ENCODE assay signal across 13 mouse cellular contexts in genomic region chr4:152291562-152291961, GRCm38 (mm10). TPM values are rescaled to one million over a fixed set of nuclear protein-coding genes. Genes with fewer than 3 reads are reported as not detected.
DNase-seq lines count a peak whose midpoint lies in the region; ATAC-seq and TF ChIP-seq lines count a peak whose summit lies in the region.
"Had no signal": no experiment of that assay in that cellular context is flagged by ENCODE, and none has a peak within 500 bp of the region (broad histone marks: within the 10 kb centered on the region; RNA-seq: fewer than 3 reads in every experiment).

TSS of gene Hes3 (minus strand) at chr4:152291662.

- no peak within 1 kb of the TSS for H3K27ac ChIP-seq in heart, embryonic 13.5 days (replicated peaks)
- H3K27ac ChIP-seq in heart, adult 2 months: no peak within 1 kb of the TSS
- no peak within 1 kb of the TSS for H3K27ac ChIP-seq in embryonic facial prominence, embryonic 12.5 days
- H3K27ac ChIP-seq in hindbrain, postnatal 0 days: no peak within 1 kb of the TSS

- no peak for TF ChIP-seq EP300 in heart, adult 2 months (IDR thresholded peaks at IDR 0.05; ENCODE audit: insufficient read depth, low read depth, low read length)

- H3K9me3 ChIP-seq in heart, embryonic 13.5 days: no peaks in the 10 kb centered on the region; the same call in 1 of the 2 replicates
- peaks cover 3% of the 10 kb centered on the region; the same call in 1 of the 2 replicates for H3K9me3 ChIP-seq in embryonic facial prominence, embryonic 12.5 days
- no peaks in the 10 kb centered on the region for H3K9me3 ChIP-seq in hindbrain, postnatal 0 days (ENCODE audit: low read length)

- DNase-seq in heart, adult 2 months: no peak
- no peak for DNase-seq in hindbrain, postnatal 0 days (ENCODE audit: low spot score)
- DNase-seq in spleen, adult 18-20 months: no peak
- DNase-seq in spleen, adult 12 weeks (ENCODE audit: low spot score): no peak
- DNase-seq in adrenal gland, postnatal 14 days: no peak
- DNase-seq: cerebellum, postnatal 14 days; gastrocnemius, postnatal 10 days had no signal

- H3K4me2 ChIP-seq in heart, embryonic 13.5 days: peak within 1 kb of the TSS; percentile 56
- peak within 1 kb of the TSS; percentile 56 for H3K4me2 ChIP-seq in embryonic facial prominence, embryonic 12.5 days (replicated peaks)
- H3K4me2 ChIP-seq in hindbrain, postnatal 0 days (ENCODE audit: low read depth, low read length): peak within 1 kb of the TSS; percentile 51
- H3K4me2 ChIP-seq in myocyte (ENCODE audit: low read depth): peak within 1 kb of the TSS; percentile 6

- 30% methylated on average over 6 of the region's 6 CpGs for WGBS in heart, embryonic 13.5 days
- WGBS in heart, adult 2 months: 51% methylated on average over 6 of the region's 6 CpGs
- 20% methylated on average over 6 of the region's 6 CpGs for WGBS in embryonic facial prominence, embryonic 12.5 days
- 8% methylated on average over 6 of the region's 6 CpGs for WGBS in hindbrain, postnatal 0 days

- intact Hi-C loops in heart, adult 2 months (cut with DNase I): loop anchor here (10.0 kb wide), 1 partner anchor 267 kb away; the partner anchor contains the start of gene Zbtb48

- TF ChIP-seq POLR2A in heart, adult 2 months (IDR thresholded peaks at IDR 0.05; ENCODE audit: insufficient read depth, low read depth, low read length): no peak
- TF ChIP-seq POLR2A in myocyte (IDR thresholded peaks at IDR 0.05; ENCODE audit: insufficient read length, low read depth): no peak

- H3K4me3 ChIP-seq in heart, embryonic 13.5 days: peak within 1 kb of the TSS; percentile 29
- no peak within 1 kb of the TSS for H3K4me3 ChIP-seq in heart, adult 2 months
- peak within 1 kb of the TSS; percentile 29 for H3K4me3 ChIP-seq in embryonic facial prominence, embryonic 12.5 days
- peak within 1 kb of the TSS; percentile 28 for H3K4me3 ChIP-seq in hindbrain, postnatal 0 days (ENCODE audit: low read length)
- H3K4me3 ChIP-seq in myocyte: no peak within 1 kb of the TSS

- no peak for ATAC-seq in heart, embryonic 13.5 days (ENCODE audit: extremely low read depth, insufficient number of reproducible peaks, low FRiP score, low TSS enrichment)
- no peak for ATAC-seq in embryonic facial prominence, embryonic 12.5 days (ENCODE audit: insufficient number of reproducible peaks, insufficient read depth, low FRiP score, low TSS enrichment)
- ATAC-seq in hindbrain, postnatal 0 days: no peak
- ATAC-seq: lung, postnatal 0 days had no signal

- no peaks in the 10 kb centered on the region for H3K79me2 ChIP-seq in heart, adult 2 months (replicated peaks; ENCODE audit: control insufficient read depth, insufficient read depth, low read length)
- no peaks in the 10 kb centered on the region for H3K79me2 ChIP-seq in myocyte (ENCODE audit: control insufficient read depth, insufficient read depth)

- no peak within 1 kb of the TSS for H3ac ChIP-seq in myocyte (ENCODE audit: control insufficient read depth, insufficient read length)

- peaks cover 70% of the 10 kb centered on the region for H3K27me3 ChIP-seq in heart, embryonic 13.5 days (replicated peaks)
- H3K27me3 ChIP-seq in heart, adult 2 months (ENCODE audit: control insufficient read depth, insufficient read depth, low read length): peaks cover 11% of the 10 kb centered on the region; the same call in 1 of the 2 replicates
- H3K27me3 ChIP-seq in embryonic facial prominence, embryonic 12.5 days: peaks cover 78% of the 10 kb centered on the region
- peaks cover 51% of the 10 kb centered on the region for H3K27me3 ChIP-seq in hindbrain, postnatal 0 days (ENCODE audit: insufficient read depth, low read length)
- peaks cover 60% of the 10 kb centered on the region for H3K27me3 ChIP-seq in myocyte (ENCODE audit: control insufficient read depth, insufficient read depth, insufficient read length)

- no peak for TF ChIP-seq CTCF in heart, adult 2 months (IDR thresholded peaks at IDR 0.05)
- TF ChIP-seq CTCF in hindbrain, postnatal 0 days (IDR thresholded peaks at IDR 0.05; ENCODE audit: low read depth): no peak

- H3K4me1 ChIP-seq in heart, embryonic 13.5 days: peaks cover 27% of the 10 kb centered on the region
- peaks cover 5% of the 10 kb centered on the region for H3K4me1 ChIP-seq in heart, adult 2 months (ENCODE audit: control insufficient read depth, insufficient read depth, low read length)
- H3K4me1 ChIP-seq in embryonic facial prominence, embryonic 12.5 days: peaks cover 22% of the 10 kb centered on the region
- H3K4me1 ChIP-seq in hindbrain, postnatal 0 days (ENCODE audit: insufficient read depth, low read length): peaks cover 12% of the 10 kb centered on the region

- H3K9ac ChIP-seq in heart, embryonic 13.5 days: no peak within 1 kb of the TSS
- no peak within 1 kb of the TSS for H3K9ac ChIP-seq in heart, adult 2 months (ENCODE audit: low read depth, low read length)
- peak within 1 kb of the TSS; percentile 41; the same call in 1 of the 2 replicates for H3K9ac ChIP-seq in embryonic facial prominence, embryonic 12.5 days
- H3K9ac ChIP-seq in hindbrain, postnatal 0 days (replicated peaks; ENCODE audit: low read length): no peak within 1 kb of the TSS

- H3K36me3 ChIP-seq in heart, embryonic 13.5 days: no peaks in the 10 kb centered on the region
- no peaks in the 10 kb centered on the region for H3K36me3 ChIP-seq in heart, adult 2 months (ENCODE audit: control insufficient read depth, insufficient read depth, low read length)
- no peaks in the 10 kb centered on the region for H3K36me3 ChIP-seq in embryonic facial prominence, embryonic 12.5 days
- H3K36me3 ChIP-seq in hindbrain, postnatal 0 days (ENCODE audit: insufficient read depth, low read length): no peaks in the 10 kb centered on the region
- H3K36me3 ChIP-seq in myocyte (ENCODE audit: control insufficient read depth, insufficient read depth): no peaks in the 10 kb centered on the region

TF ChIP-seq in myocyte, 11 proteins besides CTCF, POLR2A, EP300 and RAD21:
- TF ChIP-seq REST (IDR thresholded peaks at IDR 0.05; ENCODE audit: insufficient read depth, insufficient read length) (no peak), MYOG (IDR thresholded peaks at IDR 0.05; ENCODE audit: control insufficient read depth in 1 of 3, insufficient read depth in 1 of 3, insufficient read length in 2 of 3, low read depth in 2 of 3) (no peak), MYOD1 (IDR thresholded peaks at IDR 0.05; ENCODE audit: control insufficient read depth in 1 of 3, insufficient read length in 2 of 3, low read depth in 2 of 3) (no peak), TCF12 (IDR thresholded peaks at IDR 0.05; ENCODE audit: insufficient read depth, poor library complexity, severe bottlenecking) (no peak), MAX (IDR thresholded peaks at IDR 0.05; ENCODE audit: low read depth) (no peak), SRF (IDR thresholded peaks at IDR 0.05; ENCODE audit: control insufficient read depth, insufficient read length, low read depth) (no peak), USF1 (IDR thresholded peaks at IDR 0.05; ENCODE audit: low read depth) (no peak), TCF3 (IDR thresholded peaks at IDR 0.05; ENCODE audit: insufficient read length, low read depth) (no peak), E2F4 (IDR thresholded peaks at IDR 0.05; ENCODE audit: insufficient read depth) (no peak), CEBPB (IDR thresholded peaks at IDR 0.05; ENCODE audit: insufficient read depth, poor library complexity, severe bottlenecking) (no peak), POLR2AphosphoS2 (IDR thresholded peaks at IDR 0.05; ENCODE audit: insufficient read length, low read depth) (no peak)

RNA-seq across cellular contexts. Expression of gene Hes3, which starts in this region (rescaled TPM):
- not detected in 2 replicates for polyA plus RNA-seq in heart, embryonic 13.5 days (2015; fragmentation: Nextera tagmentation; extraction: Ambion mirVana)
- total RNA-seq in heart, adult 2 months (2021): not detected
- not detected in 2 replicates for polyA plus RNA-seq in heart, adult 2 months (2012; rRNA removed)
- polyA plus RNA-seq in embryonic facial prominence, embryonic 12.5 days (2016; fragmentation: Nextera tagmentation; extraction: Ambion mirVana): 0.09 TPM in 1 of 2 replicates, not detected in the other
- total RNA-seq in hindbrain, postnatal 0 days (2014; rRNA removed): 0.26 and 0.40 TPM in 2 replicates
- 0.15 and 0.19 TPM in 2 replicates for polyA plus RNA-seq in hindbrain, postnatal 0 days (2015; fragmentation: Nextera tagmentation; extraction: Ambion mirVana)
- polyA plus RNA-seq in myocyte (2012; fragmentation: generic; extraction: Trizol): 0.02 TPM
- not detected in 2 replicates for total RNA-seq in adrenal gland, postnatal 14 days (2021)
- total RNA-seq: gastrocnemius, postnatal 10 days had no signal
- polyA plus RNA-seq: C2C12; lung, postnatal 0 days; urinary bladder, adult 2 months had no signal

Comparison
In these comparisons a context has a peak if more than half of its experiments do, and no peak if none do; other contexts are left out.
1. H3K4me3 ChIP-seq: peak in heart, embryonic 13.5 days (single experiment), embryonic facial prominence, embryonic 12.5 days (single experiment) and hindbrain, postnatal 0 days (single experiment); none in heart, adult 2 months (single experiment) and myocyte (single experiment).
2. H3K4me2 ChIP-seq: peak in every context shown above with its lines; median percentile 56 in heart, embryonic 13.5 days; 56 in embryonic facial prominence, embryonic 12.5 days; 51 in hindbrain, postnatal 0 days; 6 in myocyte.